Mouse (Mus musculus): ENCODE results near the gene Lias. TPM values are rescaled to one million over a fixed set of nuclear protein-coding genes. Genes with fewer than 3 reads are reported as not detected.

The Lias gene
- total RNA-seq, 2 experiments from 2014 or later, result 35.4 to 36.1 TPM

GRCm38 (mm10) chr5:65419136-65419535, 27.8 kb downstream of the Lias start:
- DNase-seq (ENCODE audit: low spot score in 2 of 2), result no peak
- intact Hi-C loops (cut with DNase I), result no loop called here

GRCm38 (mm10) chr5:65420822-65421221, 29.5 kb downstream of the Lias start:
- intact Hi-C loops (cut with DNase I), result no loop called here
- no peak for DNase-seq (ENCODE audit: low spot score in 2 of 2)

GRCm38 (mm10) chr5:65422803-65423202, 31.5 kb downstream of the Lias start:
- intact Hi-C loops (cut with DNase I), result no loop called here
- no peak for DNase-seq (ENCODE audit: low spot score in 2 of 2)

DNA sequence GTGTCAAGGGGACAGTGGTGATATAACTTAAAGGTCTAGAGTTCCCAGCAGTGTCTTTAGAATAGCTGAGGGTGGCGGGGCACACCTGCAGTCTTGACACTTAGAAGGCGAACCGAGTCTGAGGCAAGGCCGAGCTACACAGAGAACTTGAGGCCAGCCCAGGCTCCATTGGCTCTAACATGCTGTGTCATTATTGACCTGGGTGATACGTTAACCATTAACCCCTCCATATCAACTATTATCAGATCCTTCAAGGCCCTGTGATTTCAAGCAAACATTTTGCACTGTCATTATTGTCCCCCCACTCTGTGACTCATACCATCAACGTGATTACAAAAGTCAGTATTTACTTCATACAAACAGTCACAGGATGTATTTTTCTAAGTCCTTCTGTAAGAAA, 32.9 kb downstream of the Lias start:
- intact Hi-C loops (cut with DNase I), result no loop called here

DNA sequence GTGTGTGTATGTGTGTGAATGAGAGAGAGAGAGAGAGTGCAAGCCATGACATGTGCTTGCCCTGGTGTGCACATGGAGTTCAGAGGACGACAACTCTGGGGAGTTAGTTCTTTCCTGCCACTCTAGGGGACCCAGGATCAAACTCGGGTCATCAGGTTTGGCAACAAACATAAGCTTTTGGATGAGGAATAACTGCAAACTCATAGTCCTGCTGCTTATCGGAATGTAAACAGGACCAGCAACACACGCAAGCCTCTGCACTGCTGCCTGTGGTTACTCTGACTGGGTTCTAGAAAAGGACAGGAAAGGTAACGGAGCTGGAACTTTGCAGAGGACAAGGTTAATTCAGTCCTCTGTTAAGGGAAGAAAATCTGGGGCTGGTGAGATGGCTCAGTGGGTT, 34.0 kb downstream of the Lias start:
- no peak for DNase-seq (ENCODE audit: low spot score in 2 of 2)
- intact Hi-C loops (cut with DNase I), result no loop called here

More for the DNA sequence above, 32.9 kb downstream of the Lias start:
- DNase-seq (ENCODE audit: low spot score in 2 of 2), result no peak

DNA sequence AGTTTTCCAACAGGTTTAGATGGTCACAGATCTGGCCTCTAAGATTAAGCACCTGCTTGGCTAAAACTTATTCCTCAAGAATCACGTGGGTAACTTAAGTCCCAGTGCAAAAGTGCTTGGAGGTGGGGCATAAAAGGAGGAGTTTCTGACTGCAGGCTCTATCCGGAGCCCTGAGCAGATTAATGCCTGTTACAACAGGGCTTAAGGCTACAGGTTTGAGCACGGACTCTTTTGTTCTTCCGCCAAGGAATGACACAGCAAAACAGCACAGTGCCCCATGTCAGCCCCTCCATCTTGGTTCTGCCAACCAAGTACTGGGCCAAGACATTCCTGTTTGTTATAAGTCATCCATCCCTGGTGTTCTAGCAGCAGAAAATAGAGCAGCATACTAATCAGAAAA, 37.0 kb downstream of the Lias start:
- intact Hi-C loops (cut with DNase I), result no loop called here
- DNase-seq (ENCODE audit: low spot score in 2 of 2), result no peak

- no peak for DNase-seq (ENCODE audit: low spot score in 2 of 2)
- intact Hi-C loops (cut with DNase I), result no loop called here
Measured at GRCm38 (mm10) chr5:65429441-65429840, 38.1 kb downstream of the Lias start.

DNA sequence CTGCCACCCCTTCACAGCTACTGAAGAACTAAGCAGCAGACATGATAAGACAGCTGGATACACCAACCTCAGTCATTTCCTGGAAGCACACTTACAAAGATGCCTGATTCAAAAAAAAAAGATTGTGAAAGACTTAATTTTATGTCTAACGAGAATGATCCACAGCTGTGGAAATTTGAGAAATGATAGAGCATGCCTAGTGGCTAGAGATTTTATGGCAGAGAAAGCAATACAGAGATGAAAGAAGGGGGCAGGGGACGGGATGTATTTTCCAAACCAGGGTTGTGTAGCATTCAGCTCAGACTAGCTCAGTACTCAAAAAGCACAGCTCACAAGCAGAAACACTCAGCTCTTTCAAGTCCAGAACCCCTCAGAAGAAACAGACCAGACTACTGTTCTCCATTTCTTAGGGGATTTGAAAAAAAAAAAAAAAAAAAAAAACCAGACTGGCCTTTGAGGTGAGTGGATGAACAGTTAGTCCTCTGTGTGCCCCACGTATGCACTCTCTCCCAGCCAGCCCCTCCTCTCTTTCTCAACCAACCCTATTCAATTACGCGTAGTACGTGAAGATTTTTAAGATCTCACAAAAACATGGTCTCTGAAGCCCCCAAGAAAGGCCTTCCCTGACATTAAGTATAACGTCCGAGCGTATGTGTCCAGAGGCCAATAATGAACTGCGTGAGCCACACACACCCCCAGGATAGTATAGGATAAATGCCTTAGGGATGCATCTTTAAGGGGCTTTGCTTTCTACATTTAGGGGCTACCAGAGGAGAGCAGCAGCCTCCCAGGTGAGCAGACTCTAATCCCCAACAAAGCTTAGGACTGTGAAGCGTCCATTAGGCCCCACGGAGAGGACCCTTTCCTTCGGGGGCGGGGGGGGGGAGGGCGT, 43.4 kb downstream of the Lias start:
- peak; percentile 42 to 71 for DNase-seq (ENCODE audit: low spot score in 2 of 2)
- intact Hi-C loops (cut with DNase I), result loop anchor here (5.0 kb wide), 1 partner anchor 58 kb away; the partner anchor contains the start of gene Gm43552

DNA sequence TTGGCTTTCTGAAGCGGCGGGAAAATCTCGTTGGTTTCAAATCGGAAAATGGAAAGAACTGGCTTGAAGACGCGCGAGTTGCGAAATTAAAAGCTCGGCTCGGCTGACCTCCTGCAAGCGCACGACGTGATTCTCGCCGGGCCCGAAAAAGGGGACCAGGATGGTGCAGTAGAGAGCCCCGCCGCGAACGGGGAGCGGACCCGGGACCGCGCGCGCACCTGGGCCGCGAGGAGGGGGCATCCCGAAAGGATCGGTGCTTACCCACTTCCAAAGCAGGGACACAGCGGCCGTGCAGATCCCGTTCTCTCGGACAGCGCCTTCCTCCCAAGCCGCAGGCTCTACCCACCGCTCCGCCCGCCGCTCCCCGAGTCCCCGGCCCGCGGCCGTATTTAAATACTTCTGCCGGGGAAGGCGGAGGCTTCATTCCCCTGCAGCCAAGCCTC, 44.1 kb downstream of the Lias start:
- intact Hi-C loops (cut with DNase I), result loop anchor here (5.0 kb wide), 1 partner anchor 57 kb away; the partner anchor contains the start of gene Gm43552
- peak in 1 of 2 experiments; percentile 24 for DNase-seq (ENCODE audit: low spot score in 2 of 2)

GRCm38 (mm10) chr5:65435806-65436561, 44.7 kb downstream of the Lias start, which contains the start of gene Ugdh:
TSS of gene Ugdh (minus strand) at chr5:65435949.
- intact Hi-C loops (cut with DNase I), result loop anchor here (5.0 kb wide), 1 partner anchor 56 kb away; the partner anchor contains the start of gene Gm43552
- peak; percentile 96 to 97 for DNase-seq (ENCODE audit: low spot score in 2 of 2)

- DNase-seq (ENCODE audit: low spot score in 2 of 2), result no peak
- intact Hi-C loops (cut with DNase I), result loop anchor here (5.0 kb wide), 1 partner anchor 54 kb away; the partner anchor contains the start of gene Gm43552
Measured at GRCm38 (mm10) chr5:65438041-65438440, 46.7 kb downstream of the Lias start.

DNA sequence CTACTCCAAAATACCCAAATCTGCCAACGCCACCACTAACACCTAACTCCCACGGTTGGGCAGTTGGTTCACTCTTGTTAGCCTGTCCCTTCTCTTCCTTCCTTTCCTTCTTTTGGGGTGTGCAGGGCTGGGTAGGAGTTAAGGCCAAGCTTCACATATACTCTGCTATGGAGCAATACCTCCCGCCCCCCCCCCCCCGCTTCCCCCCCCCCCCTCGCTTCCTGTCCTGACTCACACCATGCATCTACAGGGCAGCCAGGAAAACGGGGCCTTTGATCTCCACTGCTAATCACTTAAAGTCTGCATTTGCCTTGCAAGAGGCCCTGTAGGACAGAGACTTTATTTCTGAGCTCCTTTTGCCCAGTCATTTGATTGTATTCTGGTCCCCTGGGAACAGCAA, 53.7 kb downstream of the Lias start:
- intact Hi-C loops (cut with DNase I), result no loop called here

DNA sequence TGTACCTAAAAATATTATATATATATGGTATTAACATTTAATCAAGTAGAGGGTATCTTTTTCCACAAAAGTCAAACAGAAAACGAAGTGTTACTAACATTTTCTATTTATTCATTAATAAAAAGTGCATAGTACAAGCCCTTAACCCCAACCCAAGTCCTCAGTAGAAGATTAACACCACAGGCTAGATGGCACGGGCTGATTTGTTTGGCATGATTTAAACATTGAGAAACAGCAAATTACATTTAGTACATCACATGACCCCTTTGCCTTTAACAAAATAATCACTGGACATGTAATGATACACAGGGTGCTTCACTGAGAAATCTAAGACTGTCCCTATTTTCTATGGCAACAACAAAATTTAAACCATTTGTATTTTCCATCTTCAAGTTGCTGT, 55.5 kb downstream of the Lias start:
- DNase-seq (ENCODE audit: low spot score in 2 of 2), result no peak
- intact Hi-C loops (cut with DNase I), result no loop called here

More for the DNA sequence above, 53.7 kb downstream of the Lias start:
- DNase-seq (ENCODE audit: low spot score in 2 of 2), result no peak

GRCm38 (mm10) chr5:65447826-65448225, 56.5 kb downstream of the Lias start:
- intact Hi-C loops (cut with DNase I), result no loop called here
- no peak for DNase-seq (ENCODE audit: low spot score in 2 of 2)

DNA sequence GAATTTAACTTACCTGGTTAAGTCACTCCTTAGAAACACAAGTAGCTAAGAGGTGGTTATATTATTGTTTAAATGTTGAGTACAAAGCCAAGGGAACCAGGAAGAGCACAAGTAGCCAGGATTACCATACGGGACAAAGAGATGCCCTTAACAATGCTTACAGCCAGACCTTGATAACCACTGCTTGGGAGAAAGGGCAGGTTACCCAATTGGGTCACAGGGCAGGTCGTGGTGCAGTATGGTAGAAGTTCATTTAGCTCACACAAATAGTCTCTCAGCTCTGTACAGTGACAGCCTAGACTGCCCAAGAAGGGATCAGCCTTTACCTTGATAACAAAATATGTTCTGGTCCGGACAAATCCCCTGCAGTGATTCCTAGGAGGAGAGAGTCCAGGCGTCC, 57.6 kb downstream of the Lias start:
- no peak for DNase-seq (ENCODE audit: low spot score in 2 of 2)
- intact Hi-C loops (cut with DNase I), result no loop called here

DNA sequence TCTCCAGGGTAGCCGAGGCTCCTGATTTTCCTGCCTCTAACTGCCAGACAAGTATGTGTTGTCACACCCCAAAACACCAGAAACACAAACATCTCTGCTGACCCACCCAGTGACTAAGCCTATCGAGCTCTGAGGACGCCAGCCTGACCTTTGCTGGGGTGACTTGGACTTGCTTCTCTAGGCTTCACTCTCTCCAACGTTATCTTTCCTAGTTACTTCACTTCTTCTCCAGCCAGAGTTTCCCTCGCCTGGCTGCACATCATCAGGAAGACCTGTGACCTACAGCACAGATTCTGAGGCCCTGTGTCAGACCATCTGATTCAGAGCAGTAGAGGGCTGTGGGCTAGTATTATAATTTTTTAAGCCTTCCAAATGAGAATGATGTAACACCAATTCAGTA, 63.5 kb downstream of the Lias start:
- no peak for DNase-seq (ENCODE audit: low spot score in 2 of 2)
- intact Hi-C loops (cut with DNase I), result no loop called here

GRCm38 (mm10) chr5:65457086-65457827, 66.0 kb downstream of the Lias start:
- DNase-seq (ENCODE audit: low spot score in 2 of 2), result no peak
- intact Hi-C loops (cut with DNase I), result no loop called here

DNA sequence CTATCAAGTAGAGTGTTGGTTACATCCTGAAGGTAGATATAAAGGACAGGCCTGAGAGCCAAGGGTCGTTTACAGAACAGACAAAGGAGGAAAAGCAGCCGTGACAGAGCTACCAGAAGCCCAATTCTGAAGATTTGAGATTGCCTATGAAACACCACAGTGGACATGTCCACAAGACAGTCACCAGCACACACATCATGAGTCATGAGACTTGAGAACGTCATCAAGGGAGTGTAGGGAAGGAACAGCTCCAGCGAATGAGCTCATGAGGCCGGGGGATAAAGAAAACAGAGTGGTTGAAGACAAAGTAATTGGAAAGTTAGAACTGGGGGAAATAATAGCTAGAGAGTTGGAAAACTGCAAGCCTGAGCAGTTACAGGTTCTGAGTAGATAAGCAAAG, 66.5 kb downstream of the Lias start:
- DNase-seq (ENCODE audit: low spot score in 2 of 2), result no peak
- intact Hi-C loops (cut with DNase I), result no loop called here

DNA sequence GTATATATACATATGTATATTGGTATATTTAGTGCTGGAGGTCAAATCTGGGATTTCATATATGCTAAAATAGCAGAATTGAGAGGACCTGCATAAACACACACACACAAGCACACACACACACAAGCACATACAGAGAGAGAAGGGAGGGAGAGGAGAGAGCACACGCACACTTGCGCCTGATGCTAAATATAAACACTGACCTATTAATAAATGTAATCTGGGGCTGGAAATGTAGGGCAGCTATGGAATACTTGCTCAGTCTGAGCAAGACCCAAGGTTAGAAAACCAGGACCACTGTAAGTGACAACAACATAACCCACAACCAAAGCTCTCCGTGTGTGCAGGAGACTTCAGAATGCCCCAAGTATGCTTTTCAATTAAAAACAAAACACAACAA, 68.2 kb downstream of the Lias start:
- no peak for DNase-seq (ENCODE audit: low spot score in 2 of 2)
- intact Hi-C loops (cut with DNase I), result no loop called here

All from left cerebral cortex, postnatal 14 days (tissue).